Mouse (Mus musculus) forelimb bud, embryonic 11.5 days (tissue): Measurements from ENCODE around the gene Pdzd3.

ENCODE experiments used
- DNase-seq: peaks from one replicate; pipeline ENCODE4 v3.0.0-alpha.2; 2012; ENCODE audit warnings: low read depth, low spot score

The Pdzd3 gene

DNA sequence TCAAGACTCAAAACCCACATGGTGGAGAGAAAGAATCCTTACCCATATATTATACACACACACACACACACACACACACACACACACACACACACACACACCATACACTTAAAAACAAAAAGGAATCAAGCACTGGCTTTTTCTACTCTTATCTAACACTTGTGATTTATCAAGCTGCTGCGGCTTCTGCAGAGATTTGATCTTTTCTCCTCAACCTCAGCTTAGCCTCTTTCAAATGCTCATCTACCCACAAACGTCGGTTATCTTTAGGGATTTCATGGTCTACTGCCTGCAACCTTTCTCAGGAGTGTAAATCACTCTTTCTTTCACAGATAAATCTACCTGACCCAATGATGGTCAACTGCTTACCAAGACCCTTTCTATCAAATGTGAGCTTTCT, 50.8 kb downstream of the Pdzd3 start:
- no peak for DNase-seq

DNA sequence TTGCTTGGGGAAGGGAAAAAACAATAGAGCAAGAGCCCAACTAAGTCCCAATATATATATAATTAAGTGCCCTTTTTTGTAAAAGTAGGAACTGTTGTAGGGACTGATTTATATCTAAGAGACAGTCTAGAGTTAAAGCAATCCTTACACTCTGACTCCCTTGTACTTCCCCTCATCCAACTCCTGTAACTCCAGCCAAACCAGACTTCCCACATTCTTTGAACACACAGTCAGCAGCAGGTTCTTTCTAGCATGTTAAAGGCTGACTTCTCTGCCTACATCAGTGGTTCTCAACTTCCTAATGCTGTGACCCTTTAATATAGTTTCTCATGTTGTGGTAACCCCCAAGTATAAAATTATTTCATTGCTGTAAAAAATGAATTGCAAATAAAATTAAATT, 51.7 kb downstream of the Pdzd3 start:
- DNase-seq = peak; percentile 9

- no peak for DNase-seq
Observed at GRCm38 (mm10) chr9:44199166-44199565, 52.1 kb downstream of the Pdzd3 start.
